Mouse (Mus musculus): ENCODE results near the gene Ppp1r14c. TPM values are rescaled to one million over a fixed set of nuclear protein-coding genes. Genes with fewer than 3 reads are reported as not detected.

Gene Ppp1r14c
- polyA plus RNA-seq, 1 experiment, result 0.38 TPM

- no peak overlapping the region for H3K27ac ChIP-seq (ENCODE audit: insufficient read depth, low read depth, low read length)
- no peaks in the 10 kb centered on the region for H3K36me3 ChIP-seq (ENCODE audit: control insufficient read depth, insufficient read depth, low read length)
- H3K27me3 ChIP-seq (replicated peaks; ENCODE audit: control insufficient read depth, insufficient read depth, low read length), result no peaks in the 10 kb centered on the region
- TF ChIP-seq POLR2A (IDR thresholded peaks at IDR 0.05; ENCODE audit: low read depth, low read length) (no peak), CTCF (conservative IDR thresholded peaks at IDR 0.05; ENCODE audit: insufficient read depth, insufficient read length, low read depth, low read length) (no peak)
- H3K4me1 ChIP-seq (ENCODE audit: control insufficient read depth, insufficient read depth, low read length), result no peaks in the 10 kb centered on the region
- DNase-seq, result no peak
- H3K4me3 ChIP-seq (ENCODE audit: insufficient read depth, low read depth, low read length), result no peak overlapping the region
- WGBS, result 81% methylated on average over 5 of the region's 5 CpGs
Observed at GRCm38 (mm10) chr10:3402284-3402683, 36.4 kb downstream of the Ppp1r14c start.

DNA sequence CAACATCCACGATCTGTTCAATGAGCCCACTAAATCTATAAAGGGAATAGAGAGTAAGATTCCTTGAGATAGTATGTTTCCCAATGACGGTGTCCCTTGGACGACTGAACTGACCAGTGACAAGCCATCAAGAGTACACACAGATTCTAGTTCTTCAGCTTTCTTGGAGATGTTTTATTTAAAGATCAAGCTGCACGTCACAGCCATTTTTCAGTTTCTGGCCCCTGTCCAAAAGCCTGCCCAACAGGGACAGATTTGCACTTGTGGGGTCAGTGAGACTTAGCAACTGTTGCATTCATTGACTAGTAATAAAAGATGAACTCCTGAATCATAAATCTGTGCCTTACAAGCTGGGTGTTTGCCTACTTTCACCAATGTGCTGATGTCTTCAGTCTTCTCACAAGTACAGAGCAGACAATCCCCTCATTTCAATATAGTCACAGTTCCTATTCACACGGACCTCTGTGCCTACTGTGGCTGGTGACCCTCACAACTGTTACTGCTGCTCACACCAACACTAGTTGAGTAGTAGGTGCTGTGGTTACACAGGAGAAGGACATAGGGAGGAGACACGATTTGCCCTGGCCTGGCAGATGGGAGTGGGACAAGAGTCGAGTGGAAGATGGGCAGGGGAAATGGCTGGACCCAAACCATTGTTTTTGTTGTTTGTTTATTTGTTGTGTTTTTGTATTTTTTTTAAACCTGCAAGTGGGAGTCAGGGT, 37.7 kb downstream of the Ppp1r14c start:
- TF ChIP-seq CTCF (conservative IDR thresholded peaks at IDR 0.05; ENCODE audit: insufficient read depth, insufficient read length, low read depth, low read length) (no peak), POLR2A (IDR thresholded peaks at IDR 0.05; ENCODE audit: low read depth, low read length) (no peak)
- DNase-seq, result peak; percentile 34
- no peak overlapping the region for H3K4me3 ChIP-seq (ENCODE audit: insufficient read depth, low read depth, low read length)
- WGBS, result 70% methylated on average over 7 of the region's 7 CpGs
- H3K27me3 ChIP-seq (replicated peaks; ENCODE audit: control insufficient read depth, insufficient read depth, low read length), result no peaks in the 10 kb centered on the region
- H3K27ac ChIP-seq (ENCODE audit: insufficient read depth, low read depth, low read length), result no peak overlapping the region
- H3K4me1 ChIP-seq (ENCODE audit: control insufficient read depth, insufficient read depth, low read length), result no peaks in the 10 kb centered on the region
- H3K36me3 ChIP-seq (ENCODE audit: control insufficient read depth, insufficient read depth, low read length), result no peaks in the 10 kb centered on the region

- TF ChIP-seq CTCF (conservative IDR thresholded peaks at IDR 0.05; ENCODE audit: insufficient read depth, insufficient read length, low read depth, low read length) (no peak), POLR2A (IDR thresholded peaks at IDR 0.05; ENCODE audit: low read depth, low read length) (no peak)
- H3K27ac ChIP-seq (ENCODE audit: insufficient read depth, low read depth, low read length), result no peak overlapping the region
- WGBS, result 89% methylated on average over 4 of the region's 4 CpGs
- H3K4me1 ChIP-seq (ENCODE audit: control insufficient read depth, insufficient read depth, low read length), result no peaks in the 10 kb centered on the region
- no peak overlapping the region for H3K4me3 ChIP-seq (ENCODE audit: insufficient read depth, low read depth, low read length)
- no peak for DNase-seq
- no peaks in the 10 kb centered on the region for H3K27me3 ChIP-seq (replicated peaks; ENCODE audit: control insufficient read depth, insufficient read depth, low read length)
- H3K36me3 ChIP-seq (ENCODE audit: control insufficient read depth, insufficient read depth, low read length), result no peaks in the 10 kb centered on the region
Observed at GRCm38 (mm10) chr10:3404362-3404761, 38.5 kb downstream of the Ppp1r14c start.

DNA sequence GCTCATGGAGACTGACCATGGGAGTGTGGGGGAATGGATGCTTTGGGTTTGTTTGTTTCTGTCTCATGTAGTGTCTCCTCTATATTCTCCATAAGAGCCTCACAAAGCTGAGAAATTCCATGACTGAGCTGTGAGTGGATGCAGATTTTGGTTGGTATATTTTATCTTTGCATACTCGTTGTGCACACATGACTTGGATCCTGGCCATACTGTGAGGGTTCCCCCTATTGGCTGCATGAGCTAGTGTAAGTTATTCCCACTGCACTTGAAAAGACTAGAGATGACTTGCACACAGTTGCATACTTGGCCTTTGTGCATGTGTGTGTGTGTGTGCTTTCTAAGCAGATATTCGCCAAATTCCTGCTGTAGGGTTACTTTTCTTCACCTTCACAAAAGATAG, 40.4 kb downstream of the Ppp1r14c start:
- TF ChIP-seq POLR2A (IDR thresholded peaks at IDR 0.05; ENCODE audit: low read depth, low read length) (no peak), CTCF (conservative IDR thresholded peaks at IDR 0.05; ENCODE audit: insufficient read depth, insufficient read length, low read depth, low read length) (no peak)
- Histone ChIP-seq H3K36me3 (ENCODE audit: control insufficient read depth, insufficient read depth, low read length) (no peaks in the 10 kb centered on the region), H3K27me3 (replicated peaks; ENCODE audit: control insufficient read depth, insufficient read depth, low read length) (no peaks in the 10 kb centered on the region), H3K27ac (ENCODE audit: insufficient read depth, low read depth, low read length) (no peak overlapping the region), H3K4me3 (ENCODE audit: insufficient read depth, low read depth, low read length) (no peak overlapping the region), H3K4me1 (ENCODE audit: control insufficient read depth, insufficient read depth, low read length) (no peaks in the 10 kb centered on the region)
- DNase-seq, result no peak
- 71% methylated on average over 2 of the region's 2 CpGs for WGBS

- DNase-seq, result peak; percentile 27
Observed at GRCm38 (mm10) chr10:3408036-3408661, 42.3 kb downstream of the Ppp1r14c start.

DNA sequence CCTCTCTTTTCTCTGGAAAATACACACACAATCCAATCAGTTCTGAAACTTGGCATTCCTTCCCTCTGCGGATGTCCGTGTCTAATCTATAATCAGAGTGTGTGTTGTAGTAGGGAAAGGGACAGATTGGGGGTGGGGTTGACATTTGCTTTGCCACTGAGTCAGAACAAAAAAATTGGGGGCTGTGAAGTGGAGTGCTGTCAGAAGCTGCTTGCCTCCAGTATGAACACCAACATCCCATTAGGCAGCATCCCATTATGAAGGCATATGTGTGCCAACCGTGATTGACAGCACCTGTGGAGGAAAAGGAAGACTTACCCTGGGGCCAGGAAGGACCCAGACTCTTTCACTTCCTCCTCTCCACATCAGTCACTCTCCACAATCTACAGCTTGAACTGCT, 42.8 kb downstream of the Ppp1r14c start:
- DNase-seq, result no peak
- 76% methylated on average over 3 of the region's 3 CpGs for WGBS
- TF ChIP-seq POLR2A (IDR thresholded peaks at IDR 0.05; ENCODE audit: low read depth, low read length) (no peak), CTCF (conservative IDR thresholded peaks at IDR 0.05; ENCODE audit: insufficient read depth, insufficient read length, low read depth, low read length) (no peak)

More at GRCm38 (mm10) chr10:3408036-3408661, 42.3 kb downstream of the Ppp1r14c start:
- 64% methylated on average over 6 of the region's 6 CpGs for WGBS
- Histone ChIP-seq H3K4me1 (ENCODE audit: control insufficient read depth, insufficient read depth, low read length) (no peaks in the 10 kb centered on the region), H3K27me3 (replicated peaks; ENCODE audit: control insufficient read depth, insufficient read depth, low read length) (no peaks in the 10 kb centered on the region), H3K4me3 (ENCODE audit: insufficient read depth, low read depth, low read length) (no peak overlapping the region), H3K27ac (ENCODE audit: insufficient read depth, low read depth, low read length) (no peak overlapping the region), H3K36me3 (ENCODE audit: control insufficient read depth, insufficient read depth, low read length) (no peaks in the 10 kb centered on the region)
- TF ChIP-seq POLR2A (IDR thresholded peaks at IDR 0.05; ENCODE audit: low read depth, low read length) (no peak), CTCF (conservative IDR thresholded peaks at IDR 0.05; ENCODE audit: insufficient read depth, insufficient read length, low read depth, low read length) (no peak)

GRCm38 (mm10) chr10:3411222-3411621, 45.4 kb downstream of the Ppp1r14c start:
- Histone ChIP-seq H3K4me1 (ENCODE audit: control insufficient read depth, insufficient read depth, low read length) (no peaks in the 10 kb centered on the region), H3K27ac (ENCODE audit: insufficient read depth, low read depth, low read length) (no peak overlapping the region), H3K27me3 (replicated peaks; ENCODE audit: control insufficient read depth, insufficient read depth, low read length) (no peaks in the 10 kb centered on the region), H3K4me3 (ENCODE audit: insufficient read depth, low read depth, low read length) (no peak overlapping the region), H3K36me3 (ENCODE audit: control insufficient read depth, insufficient read depth, low read length) (no peaks in the 10 kb centered on the region)
- no peak for TF ChIP-seq POLR2A (IDR thresholded peaks at IDR 0.05; ENCODE audit: low read depth, low read length)
- no peak for TF ChIP-seq CTCF (conservative IDR thresholded peaks at IDR 0.05; ENCODE audit: insufficient read depth, insufficient read length, low read depth, low read length)
- DNase-seq, result no peak
- WGBS, result 83% methylated on average over 3 of the region's 3 CpGs

More for the DNA sequence above, 42.8 kb downstream of the Ppp1r14c start:
- no peak overlapping the region for H3K27ac ChIP-seq (ENCODE audit: insufficient read depth, low read depth, low read length)
- no peaks in the 10 kb centered on the region for H3K4me1 ChIP-seq (ENCODE audit: control insufficient read depth, insufficient read depth, low read length)
- no peak overlapping the region for H3K4me3 ChIP-seq (ENCODE audit: insufficient read depth, low read depth, low read length)
- H3K27me3 ChIP-seq (replicated peaks; ENCODE audit: control insufficient read depth, insufficient read depth, low read length), result no peaks in the 10 kb centered on the region
- no peaks in the 10 kb centered on the region for H3K36me3 ChIP-seq (ENCODE audit: control insufficient read depth, insufficient read depth, low read length)

All from kidney, adult 2 months (tissue).